Mouse (Mus musculus) bone marrow, adult 2 months (tissue): ENCODE measurements around the gene Cpa1. TPM values are rescaled to one million over a fixed set of nuclear protein-coding genes. Genes with fewer than 3 reads are reported as not detected.

Source experiments
- H3K27ac ChIP-seq: fragments of 200-500 bp; 2 replicates; pipeline ENCODE4 v1.5.1; 2012; ENCODE audit warnings: low read depth, mild to moderate bottlenecking, control low read depth, inconsistent platforms, low read length; ENCODE audit not compliant: control insufficient read depth, poor library complexity, insufficient read depth
- H3K4me1 ChIP-seq: fragments of 200-500 bp; 2 replicates; pipeline ENCODE4 v1.6.1; 2011; ENCODE audit warnings: low read length; ENCODE audit not compliant: control insufficient read depth, insufficient read depth
- H3K4me3 ChIP-seq: fragments of 200-500 bp; replicated peaks from 2 replicates; pipeline ENCODE3; 2011; ENCODE audit warnings: mild to moderate bottlenecking, low read depth, low read length, control low read depth; ENCODE audit not compliant: control insufficient read depth
- CTCF ChIP-seq: fragments of 200-500 bp; IDR thresholded peaks from 2 replicates; pipeline ENCODE4 v1.5.1; 2011; ENCODE audit warnings: low read length, control low read depth; ENCODE audit not compliant: control insufficient read depth, insufficient read depth
- POLR2A ChIP-seq: fragments of 200-500 bp; IDR thresholded peaks from 2 replicates; pipeline ENCODE4 v1.6.1; 2011; ENCODE audit warnings: low read depth, mild to moderate bottlenecking, control low read depth, low read length, borderline replicate concordance; ENCODE audit not compliant: control insufficient read depth
- WGBS: fragments of 180-500 bp; shearing (Covaris S2); methylation state at CpG from one replicate; pipeline ENCODE4 v1.1.7; 2018; 5-methylcytosine and 5-hydroxymethylcytosine counted together
- polyA plus RNA-seq: library from polyadenylated mRNA; stranded (reverse); fragments of >200 nt; gene quantifications from 2 replicates; pipeline ENCODE4 v1.2.4, GENCODE M21; 2011; ENCODE audit warnings: low replicate concordance; ENCODE audit not compliant: missing spikeins, insufficient read depth, insufficient read length

Cpa1 gene
- polyA plus RNA-seq, 1 experiment: not detected

- Histone ChIP-seq H3K4me3 (no peak overlapping the region), H3K27ac (no peak overlapping the region), H3K4me1 (peaks cover 1% of the 10 kb centered on the region; the same call in 1 of the 2 replicates)
- TF ChIP-seq POLR2A (no peak), CTCF (no peak)
- WGBS: 54% methylated on average over 1 of the region's 1 CpGs
These were observed 9.0 kb upstream of the Cpa1 start for GRCm38 (mm10) chr6:30629989-30630388.

GRCm38 (mm10) chr6:30635361-30635862 is 3.6 kb upstream of the Cpa1 start:
- TF ChIP-seq CTCF: no peak
- TF ChIP-seq POLR2A: no peak
- WGBS: 63% methylated on average over 8 of the region's 8 CpGs
- Histone ChIP-seq H3K4me1 (no peaks in the 10 kb centered on the region; the same call in 1 of the 2 replicates), H3K27ac (no peak overlapping the region), H3K4me3 (no peak overlapping the region)

- TF ChIP-seq CTCF (no peak), POLR2A (no peak)
- H3K27ac ChIP-seq: no peak overlapping the region
- H3K4me3 ChIP-seq: no peak overlapping the region
- no peaks in the 10 kb centered on the region; the same call in 1 of the 2 replicates for H3K4me1 ChIP-seq
- WGBS: 84% methylated on average over 4 of the region's 4 CpGs
These were observed 2.7 kb upstream of the Cpa1 start for GRCm38 (mm10) chr6:30636186-30636842.

GRCm38 (mm10) chr6:30643694-30644460 is 4.9 kb downstream of the Cpa1 start:
- no peak for TF ChIP-seq CTCF
- no peak for TF ChIP-seq POLR2A
- 55% methylated on average over 12 of the region's 12 CpGs for WGBS
- no peaks in the 10 kb centered on the region for H3K4me1 ChIP-seq
- no peak overlapping the region for H3K27ac ChIP-seq
- no peak overlapping the region for H3K4me3 ChIP-seq

GRCm38 (mm10) chr6:30644462-30644861 is 5.4 kb downstream of the Cpa1 start:
- TF ChIP-seq POLR2A (no peak), CTCF (no peak)
- H3K4me3 ChIP-seq: no peak overlapping the region
- no peak overlapping the region for H3K27ac ChIP-seq
- no peaks in the 10 kb centered on the region for H3K4me1 ChIP-seq
- WGBS: 92% methylated on average over 3 of the region's 3 CpGs

GRCm38 (mm10) chr6:30645379-30645778 is 6.4 kb downstream of the Cpa1 start:
- TF ChIP-seq CTCF (no peak), POLR2A (no peak)
- H3K4me1 ChIP-seq: no peaks in the 10 kb centered on the region
- H3K4me3 ChIP-seq: no peak overlapping the region
- H3K27ac ChIP-seq: no peak overlapping the region
- 91% methylated on average over 6 of the region's 6 CpGs for WGBS

- 91% methylated on average over 11 of the region's 11 CpGs for WGBS
- TF ChIP-seq CTCF (no peak), POLR2A (no peak)
- H3K27ac ChIP-seq: no peak overlapping the region
- no peak overlapping the region for H3K4me3 ChIP-seq
- no peaks in the 10 kb centered on the region for H3K4me1 ChIP-seq
These were observed 10.8 kb downstream of the Cpa1 start for GRCm38 (mm10) chr6:30649651-30650296.

GRCm38 (mm10) chr6:30652425-30653188 is 13.6 kb downstream of the Cpa1 start:
- 73% methylated on average over 9 of the region's 9 CpGs for WGBS
- H3K4me3 ChIP-seq: no peak overlapping the region
- H3K27ac ChIP-seq: no peak overlapping the region
- H3K4me1 ChIP-seq: no peaks in the 10 kb centered on the region
- TF ChIP-seq CTCF: no peak
- no peak for TF ChIP-seq POLR2A

- Histone ChIP-seq H3K4me1 (no peaks in the 10 kb centered on the region; the same call in 1 of the 2 replicates), H3K4me3 (no peak overlapping the region), H3K27ac (no peak overlapping the region)
- no peak for TF ChIP-seq CTCF
- no peak for TF ChIP-seq POLR2A
- WGBS: 88% methylated on average over 6 of the region's 6 CpGs
These were observed 14.5 kb downstream of the Cpa1 start for GRCm38 (mm10) chr6:30653518-30653917.
